Mouse (Mus musculus) embryonic facial prominence, embryonic 13.5 days (tissue): ENCODE results near the gene Aldh1a1. TPM values are rescaled to one million over a fixed set of nuclear protein-coding genes. Genes with fewer than 3 reads are reported as not detected.
A peak's percentile ranks its signal among the peaks of the same experiment; 100 is the strongest.

ENCODE experiments used
- ATAC-seq: fragments of 200-750 bp; cut with Nextera tagmentation; 2 replicates; pipeline ENCODE4 v1.8.0; 2017; ENCODE audit warnings: low read depth; ENCODE audit not compliant: insufficient number of reproducible peaks, insufficient read depth, low FRiP score, low TSS enrichment
- H3K27ac ChIP-seq: fragments of 300-500 bp; sonication (generic); 2 replicates; pipeline ENCODE4 v1.5.1; 2015; ENCODE audit warnings: moderate library complexity, mild to moderate bottlenecking, inconsistent platforms
- H3K27me3 ChIP-seq: fragments of 300-500 bp; sonication (generic); 2 replicates; pipeline ENCODE4 v1.6.1; 2015; ENCODE audit warnings: mild to moderate bottlenecking, inconsistent platforms
- H3K36me3 ChIP-seq: fragments of 300-500 bp; sonication (generic); 2 replicates; pipeline ENCODE4 v1.6.1; 2015; ENCODE audit warnings: mild to moderate bottlenecking, inconsistent platforms
- H3K4me1 ChIP-seq: fragments of 300-500 bp; sonication (generic); 2 replicates; pipeline ENCODE4 v1.6.1; 2015; ENCODE audit warnings: inconsistent platforms
- H3K4me2 ChIP-seq: fragments of 300-500 bp; sonication (generic); 2 replicates; pipeline ENCODE4 v1.6.1; 2015; ENCODE audit warnings: moderate library complexity, mild to moderate bottlenecking, inconsistent platforms
- H3K4me3 ChIP-seq: fragments of 300-500 bp; sonication (generic); 2 replicates; pipeline ENCODE4 v1.5.1; 2015; ENCODE audit warnings: mild to moderate bottlenecking, inconsistent platforms
- H3K9ac ChIP-seq: fragments of 300-500 bp; sonication (generic); 2 replicates; pipeline ENCODE4 v1.6.1; 2015; ENCODE audit warnings: mild to moderate bottlenecking, inconsistent platforms
- H3K9me3 ChIP-seq: fragments of 300-500 bp; sonication (generic); 2 replicates; pipeline ENCODE4 v1.6.1; 2016; ENCODE audit warnings: inconsistent platforms
- WGBS: fragments of 180-500 bp; shearing (Covaris S2); methylation state at CpG from one replicate; pipeline ENCODE4 v1.1.7; 2015; ENCODE audit warnings: mixed read lengths; 5-methylcytosine and 5-hydroxymethylcytosine counted together
- polyA plus RNA-seq: library from polyadenylated mRNA; unstranded; fragments of >200 nt; fragmentation: Nextera tagmentation; extraction: Ambion mirVana; gene quantifications from 2 replicates; pipeline ENCODE4 v1.2.1, GENCODE M21; 2015

Gene Aldh1a1
- polyA plus RNA-seq, 1 experiment from 2014 or later, result 1.1 TPM

DNA sequence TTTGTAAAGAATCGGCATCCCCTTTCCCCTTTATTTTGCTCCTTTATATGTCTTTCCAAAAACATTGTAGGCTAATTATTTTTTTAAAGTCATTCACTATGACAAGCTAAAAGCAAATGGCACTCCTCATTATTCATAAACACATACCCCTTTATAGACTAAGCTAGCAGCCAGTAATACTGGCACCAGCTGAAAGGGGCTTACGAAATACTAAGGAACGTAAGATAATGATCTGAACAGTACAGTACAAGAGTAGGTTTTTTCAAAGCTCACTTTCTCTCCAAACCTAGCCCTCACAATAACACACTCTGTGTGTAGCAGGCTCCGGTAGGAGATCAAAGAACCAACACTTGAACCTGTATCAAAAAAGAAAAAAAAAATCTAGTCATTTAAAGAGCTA lies 64.7 kb downstream of the Aldh1a1 start:
- no peak for ATAC-seq
- H3K36me3 ChIP-seq, result no peaks in the 10 kb centered on the region
- H3K27me3 ChIP-seq, result no peaks in the 10 kb centered on the region
- 72% methylated on average over 4 of the region's 4 CpGs for WGBS
- no peaks in the 10 kb centered on the region for H3K9me3 ChIP-seq
- H3K27ac ChIP-seq, result no peak overlapping the region
- H3K9ac ChIP-seq, result no peak overlapping the region
- H3K4me2 ChIP-seq, result no peak overlapping the region
- H3K4me1 ChIP-seq, result no peaks in the 10 kb centered on the region
- no peak overlapping the region for H3K4me3 ChIP-seq

DNA sequence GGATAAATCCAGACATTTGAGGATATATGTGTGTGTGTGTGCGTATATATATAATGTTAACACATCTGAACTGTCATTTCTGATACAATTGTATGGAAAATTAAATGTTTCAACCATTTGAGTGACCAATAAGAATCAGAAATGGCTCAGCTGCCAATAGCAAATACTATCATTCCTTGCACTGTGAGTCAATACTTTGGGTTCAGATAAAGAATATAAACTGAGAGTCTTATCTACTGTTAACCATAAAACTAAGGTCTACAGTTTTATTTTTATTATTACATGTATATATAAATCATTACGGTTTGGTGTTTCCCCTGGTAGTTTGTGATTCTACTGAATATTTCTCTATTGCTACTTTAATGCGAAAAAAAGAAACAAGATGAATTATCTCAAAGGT lies 65.6 kb downstream of the Aldh1a1 start:
- Histone ChIP-seq H3K9me3 (no peaks in the 10 kb centered on the region), H3K36me3 (no peaks in the 10 kb centered on the region), H3K9ac (no peak overlapping the region), H3K27me3 (no peaks in the 10 kb centered on the region), H3K4me3 (no peak overlapping the region), H3K4me1 (no peaks in the 10 kb centered on the region), H3K27ac (no peak overlapping the region), H3K4me2 (no peak overlapping the region)
- no peak for ATAC-seq
- 90% methylated on average over 3 of the region's 3 CpGs for WGBS

DNA sequence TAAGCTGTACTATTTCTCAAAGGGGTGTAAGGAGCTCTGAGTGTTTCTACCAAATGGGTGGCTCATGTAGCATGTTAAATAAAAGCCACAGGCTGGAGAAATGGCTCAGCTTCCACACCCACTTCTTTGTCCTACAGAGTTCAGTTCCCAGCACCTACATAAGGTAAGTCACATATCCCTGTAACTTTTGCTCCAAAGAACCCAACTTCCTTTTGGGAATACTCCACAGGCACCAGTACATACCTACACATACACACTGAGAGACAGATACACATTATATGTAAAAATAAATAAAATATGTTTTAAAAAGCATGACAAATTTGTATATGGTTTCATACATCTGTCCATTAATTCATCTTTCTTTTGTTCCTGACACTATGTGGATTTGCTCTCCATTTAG lies 66.0 kb downstream of the Aldh1a1 start:
- no peaks in the 10 kb centered on the region for H3K4me1 ChIP-seq
- no peak overlapping the region for H3K4me3 ChIP-seq
- H3K27me3 ChIP-seq, result no peaks in the 10 kb centered on the region
- H3K9me3 ChIP-seq, result no peaks in the 10 kb centered on the region
- no peak for ATAC-seq
- no peaks in the 10 kb centered on the region for H3K36me3 ChIP-seq
- H3K4me2 ChIP-seq, result no peak overlapping the region
- no peak overlapping the region for H3K9ac ChIP-seq
- no peak overlapping the region for H3K27ac ChIP-seq

DNA sequence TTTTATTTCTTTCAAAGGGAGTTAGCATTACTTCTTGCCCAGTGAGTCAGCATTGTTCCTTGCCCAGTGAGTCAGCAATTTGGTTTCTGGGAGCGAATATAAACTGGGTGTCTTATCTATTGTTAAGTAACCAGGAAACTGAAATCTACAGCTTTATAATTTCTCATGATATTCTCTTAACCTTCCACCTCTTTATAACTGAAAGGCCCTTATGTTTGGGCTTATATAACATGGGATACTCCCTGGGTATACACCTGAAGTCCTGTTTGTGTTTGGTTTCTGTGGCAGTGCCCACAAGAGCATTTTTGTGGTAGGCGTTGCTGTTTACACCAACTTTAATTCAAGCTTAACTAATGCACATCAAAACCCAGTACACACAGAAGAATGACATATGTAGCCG lies 66.4 kb downstream of the Aldh1a1 start:
- Histone ChIP-seq H3K9ac (no peak overlapping the region), H3K36me3 (no peaks in the 10 kb centered on the region), H3K9me3 (no peaks in the 10 kb centered on the region), H3K4me3 (no peak overlapping the region), H3K27me3 (no peaks in the 10 kb centered on the region), H3K27ac (no peak overlapping the region), H3K4me2 (no peak overlapping the region), H3K4me1 (no peaks in the 10 kb centered on the region)
- no peak for ATAC-seq
- WGBS, result 84% methylated on average over 3 of the region's 3 CpGs

DNA sequence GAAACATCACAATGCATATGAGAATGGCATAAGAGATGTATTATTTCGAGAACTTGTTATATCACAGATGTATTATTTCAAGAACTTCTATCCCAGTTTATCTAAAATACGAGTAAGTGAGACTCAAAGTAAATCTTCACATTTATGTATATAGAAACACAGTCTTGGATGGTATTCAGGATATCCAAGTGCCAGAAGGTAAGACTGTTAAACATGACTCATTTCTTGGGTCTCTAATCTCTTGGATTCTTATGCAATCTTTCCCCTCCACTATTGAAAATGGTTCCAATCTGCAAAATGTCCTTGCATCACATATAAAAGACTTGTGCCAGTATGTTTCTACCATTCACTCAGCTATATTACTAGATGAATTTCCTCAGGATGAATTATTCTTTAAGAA lies 67.4 kb downstream of the Aldh1a1 start:
- Histone ChIP-seq H3K9me3 (no peaks in the 10 kb centered on the region), H3K27me3 (no peaks in the 10 kb centered on the region), H3K27ac (no peak overlapping the region), H3K4me2 (no peak overlapping the region), H3K4me3 (no peak overlapping the region), H3K9ac (no peak overlapping the region), H3K4me1 (no peaks in the 10 kb centered on the region), H3K36me3 (no peaks in the 10 kb centered on the region)
- 88% methylated on average over 2 of the region's 2 CpGs for WGBS
- no peak for ATAC-seq

DNA sequence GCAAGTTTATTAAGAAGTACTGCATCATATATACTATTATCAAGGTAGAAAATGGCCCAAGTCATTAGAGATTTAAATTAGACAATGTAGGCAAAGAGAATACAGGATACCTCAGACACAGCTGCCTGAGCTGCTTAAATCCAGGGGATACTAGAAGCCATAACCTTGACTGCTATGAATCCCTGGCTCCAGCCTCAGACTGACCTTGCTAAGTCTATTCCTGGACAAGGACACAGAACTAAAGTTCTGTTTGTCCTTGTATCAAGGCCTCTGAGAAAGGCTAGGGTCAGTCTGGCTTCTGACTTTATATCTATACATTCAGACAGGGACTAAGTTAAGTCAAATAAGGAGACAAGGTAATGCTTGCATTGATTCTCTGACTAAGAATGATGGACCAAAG lies 69.9 kb downstream of the Aldh1a1 start:
- no peak overlapping the region for H3K4me3 ChIP-seq
- no peaks in the 10 kb centered on the region for H3K9me3 ChIP-seq
- H3K4me1 ChIP-seq, result no peaks in the 10 kb centered on the region
- H3K27ac ChIP-seq, result no peak overlapping the region
- no peak overlapping the region for H3K4me2 ChIP-seq
- ATAC-seq, result no peak
- no peak overlapping the region for H3K9ac ChIP-seq
- H3K36me3 ChIP-seq, result no peaks in the 10 kb centered on the region
- H3K27me3 ChIP-seq, result no peaks in the 10 kb centered on the region

DNA sequence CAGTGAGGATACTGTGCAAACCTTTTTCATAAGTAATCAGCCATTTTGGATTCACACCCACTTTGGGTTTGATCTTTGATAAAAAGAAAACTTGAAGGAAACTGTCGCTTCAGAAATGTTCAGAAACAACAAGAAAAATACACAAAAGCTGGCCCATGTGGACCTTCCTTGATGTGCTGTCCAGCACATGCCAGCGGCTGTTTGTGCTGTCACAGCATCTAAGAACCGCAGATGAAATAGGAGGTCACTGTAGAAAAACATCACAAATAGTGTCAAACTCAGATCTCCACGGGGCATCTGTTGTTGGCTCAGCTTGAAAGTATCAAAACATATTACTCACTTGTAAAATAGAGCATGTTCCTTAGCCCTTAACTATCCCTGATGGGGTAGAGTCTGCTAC lies 73.8 kb downstream of the Aldh1a1 start:
- Histone ChIP-seq H3K27ac (no peak overlapping the region), H3K4me2 (no peak overlapping the region), H3K36me3 (no peaks in the 10 kb centered on the region), H3K9ac (no peak overlapping the region), H3K4me1 (no peaks in the 10 kb centered on the region), H3K4me3 (no peak overlapping the region), H3K9me3 (no peaks in the 10 kb centered on the region), H3K27me3 (no peaks in the 10 kb centered on the region)
- ATAC-seq, result no peak
- WGBS, result 81% methylated on average over 4 of the region's 4 CpGs

DNA sequence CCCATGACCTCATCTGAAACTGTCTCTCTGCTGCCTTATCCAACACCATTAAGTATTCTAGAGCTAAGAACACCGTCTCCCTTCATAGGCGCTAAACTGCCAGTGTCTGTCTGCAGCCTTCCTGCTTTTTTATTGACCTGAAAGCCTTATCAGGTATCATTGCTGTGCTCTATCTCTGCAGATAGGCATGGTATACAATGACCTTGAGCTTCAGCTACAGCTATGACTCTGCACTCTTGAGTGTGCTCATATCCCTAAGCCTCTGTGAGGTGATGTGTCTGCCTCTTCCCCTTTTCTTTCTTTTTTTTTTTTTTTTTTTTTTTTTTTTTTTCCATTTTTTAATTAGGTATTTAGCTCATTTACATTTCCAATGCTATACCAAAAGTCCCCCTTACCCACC lies 74.5 kb downstream of the Aldh1a1 start:
- 97% methylated on average over 2 of the region's 2 CpGs for WGBS
- ATAC-seq, result no peak
- Histone ChIP-seq H3K9me3 (no peaks in the 10 kb centered on the region), H3K36me3 (no peaks in the 10 kb centered on the region), H3K27me3 (no peaks in the 10 kb centered on the region), H3K4me2 (no peak overlapping the region), H3K27ac (no peak overlapping the region), H3K9ac (no peak overlapping the region), H3K4me3 (no peak overlapping the region), H3K4me1 (no peaks in the 10 kb centered on the region)

DNA sequence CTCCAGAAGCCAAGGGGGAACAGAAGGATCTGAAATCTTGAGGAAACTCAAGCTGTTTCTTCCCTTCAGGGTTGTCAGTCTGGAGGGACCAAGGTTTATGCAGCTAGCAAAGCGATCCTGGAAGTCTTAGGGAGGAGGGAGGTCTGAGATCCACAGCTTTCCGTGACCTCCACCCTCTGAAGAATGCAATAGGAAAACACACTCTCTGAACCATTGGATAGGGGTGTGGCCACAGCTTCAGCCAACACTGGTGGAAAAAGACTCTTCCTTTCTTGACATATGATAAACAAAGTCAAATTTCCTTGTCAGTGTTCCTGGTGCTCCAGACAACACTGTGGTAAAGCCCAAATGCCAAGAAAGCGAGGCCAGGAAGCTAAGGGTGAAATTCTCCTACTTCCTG lies 84.5 kb downstream of the Aldh1a1 start:
- no peak for ATAC-seq
- Histone ChIP-seq H3K9me3 (no peaks in the 10 kb centered on the region), H3K4me3 (no peak overlapping the region), H3K27me3 (no peaks in the 10 kb centered on the region), H3K9ac (no peak overlapping the region), H3K27ac (no peak overlapping the region), H3K4me2 (no peak overlapping the region), H3K36me3 (no peaks in the 10 kb centered on the region), H3K4me1 (no peaks in the 10 kb centered on the region)
- WGBS, result 77% methylated on average over 3 of the region's 3 CpGs

DNA sequence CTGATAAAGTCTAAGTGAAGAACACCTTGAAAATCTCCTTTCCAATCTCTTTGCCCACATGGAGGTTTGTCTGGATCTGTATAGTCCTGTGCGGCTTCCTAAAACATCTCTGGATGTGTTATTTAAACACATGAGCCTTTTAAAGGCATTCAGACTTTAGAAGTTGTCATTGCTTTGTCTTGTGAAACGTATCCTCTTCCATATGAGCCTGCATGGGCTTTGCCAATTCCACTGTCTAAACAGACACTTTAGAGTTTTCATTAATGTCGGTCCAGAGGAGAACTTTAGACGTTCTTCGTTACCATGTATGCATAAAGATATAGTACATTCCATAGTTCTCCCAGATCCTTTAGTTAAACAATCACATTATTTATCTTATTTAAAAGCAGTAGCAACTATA lies 84.9 kb downstream of the Aldh1a1 start:
- no peaks in the 10 kb centered on the region for H3K4me1 ChIP-seq
- no peak overlapping the region for H3K4me2 ChIP-seq
- no peaks in the 10 kb centered on the region for H3K27me3 ChIP-seq
- no peaks in the 10 kb centered on the region for H3K36me3 ChIP-seq
- ATAC-seq, result no peak
- no peak overlapping the region for H3K27ac ChIP-seq
- no peak overlapping the region for H3K9ac ChIP-seq
- WGBS, result 80% methylated on average over 5 of the region's 5 CpGs
- no peak overlapping the region for H3K4me3 ChIP-seq
- no peaks in the 10 kb centered on the region for H3K9me3 ChIP-seq

DNA sequence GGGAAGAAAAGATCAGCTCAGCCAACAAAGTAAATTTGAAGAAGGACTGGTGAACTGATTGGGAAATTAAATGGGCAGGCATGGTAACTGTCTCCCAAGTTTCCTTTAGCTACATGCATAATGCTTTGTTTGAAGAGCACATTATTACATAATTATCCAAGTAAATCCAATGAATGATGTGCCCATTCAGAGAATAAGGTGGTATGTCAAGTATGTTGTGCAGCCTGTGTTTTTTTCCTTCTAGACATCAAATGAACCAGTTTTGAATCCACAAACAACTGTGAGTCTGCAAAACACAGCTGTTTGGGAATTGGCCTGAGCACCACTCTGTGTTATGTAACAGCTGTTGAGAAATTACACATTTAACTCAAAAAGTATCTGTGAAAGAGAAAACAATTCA lies 107.4 kb downstream of the Aldh1a1 start:
- no peaks in the 10 kb centered on the region for H3K36me3 ChIP-seq
- no peak overlapping the region for H3K27ac ChIP-seq
- no peak overlapping the region for H3K4me2 ChIP-seq
- H3K27me3 ChIP-seq, result no peaks in the 10 kb centered on the region
- no peaks in the 10 kb centered on the region for H3K4me1 ChIP-seq
- H3K9me3 ChIP-seq, result no peaks in the 10 kb centered on the region
- no peak overlapping the region for H3K9ac ChIP-seq
- ATAC-seq, result no peak
- H3K4me3 ChIP-seq, result no peak overlapping the region

DNA sequence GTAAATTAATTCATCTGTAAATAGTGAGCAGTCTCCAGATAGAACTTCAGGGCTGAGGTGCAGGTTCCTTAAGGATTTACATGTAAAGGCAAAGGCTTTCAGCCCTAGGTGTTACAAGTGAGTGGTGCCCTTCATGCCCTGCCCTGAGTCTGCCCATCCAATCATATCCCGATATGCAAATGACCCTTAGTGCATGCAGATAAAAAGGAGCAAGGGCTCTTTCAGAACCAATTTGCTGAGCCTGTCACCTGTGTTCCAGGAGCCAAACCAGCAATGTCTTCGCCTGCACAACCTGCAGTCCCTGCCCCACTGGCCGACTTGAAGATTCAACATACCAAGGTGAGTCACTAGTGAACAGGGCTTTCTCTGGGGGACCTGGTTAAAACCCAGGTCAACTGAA lies 109.2 kb downstream of the Aldh1a1 start:
- no peaks in the 10 kb centered on the region for H3K27me3 ChIP-seq
- ATAC-seq, result 0 out of 2 replicates have a peak, but pooled peaks have one; percentile 48
- no peak overlapping the region for H3K4me2 ChIP-seq
- no peaks in the 10 kb centered on the region for H3K36me3 ChIP-seq
- H3K9me3 ChIP-seq, result no peaks in the 10 kb centered on the region
- no peak overlapping the region for H3K9ac ChIP-seq
- no peaks in the 10 kb centered on the region for H3K4me1 ChIP-seq
- H3K27ac ChIP-seq, result no peak overlapping the region
- no peak overlapping the region for H3K4me3 ChIP-seq
- WGBS, result 61% methylated on average over 3 of the region's 3 CpGs

DNA sequence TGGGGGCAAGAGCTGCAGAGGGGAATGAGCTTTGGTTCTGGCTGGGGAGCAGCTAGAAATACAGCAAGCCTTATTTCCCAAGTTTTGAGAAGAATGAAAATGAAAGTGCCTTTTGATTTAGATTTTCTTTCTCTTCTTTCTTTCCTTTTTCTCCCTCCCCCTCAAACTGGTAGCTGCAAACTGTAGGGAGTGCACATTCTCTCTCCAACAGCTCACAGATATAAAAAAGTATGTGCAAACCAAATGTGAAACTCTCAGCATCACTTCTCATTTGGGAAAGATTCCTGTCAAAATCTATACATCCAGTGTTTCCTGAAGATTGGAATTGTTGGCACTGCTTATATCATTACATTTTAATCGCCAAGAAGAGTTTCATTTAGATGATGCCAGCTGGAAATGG lies 110.7 kb downstream of the Aldh1a1 start:
- 56% methylated on average over 1 of the region's 1 CpGs for WGBS
- no peaks in the 10 kb centered on the region for H3K9me3 ChIP-seq
- ATAC-seq, result no peak

More for the DNA sequence above, 110.7 kb downstream of the Aldh1a1 start:
- no peak overlapping the region for H3K4me2 ChIP-seq
- H3K4me3 ChIP-seq, result no peak overlapping the region
- H3K9ac ChIP-seq, result no peak overlapping the region
- no peaks in the 10 kb centered on the region for H3K4me1 ChIP-seq
- H3K36me3 ChIP-seq, result no peaks in the 10 kb centered on the region
- no peak overlapping the region for H3K27ac ChIP-seq
- H3K27me3 ChIP-seq, result no peaks in the 10 kb centered on the region
